Mouse (Mus musculus) embryonic fibroblast, embryonic 13.5 days (primary cell): ENCODE measurements around the gene Nim1k. TPM values are rescaled to one million over a fixed set of nuclear protein-coding genes. Genes with fewer than 3 reads are reported as not detected.

Experiments
- H3K27ac ChIP-seq: 2 replicates; pipeline ENCODE4 v1.5.1; 2012; ENCODE audit warnings: low read length, control low read depth, inconsistent platforms; ENCODE audit not compliant: insufficient read depth
- H3K4me1 ChIP-seq: 2 replicates; pipeline ENCODE4 v1.6.1; 2011; ENCODE audit warnings: low read length; ENCODE audit not compliant: control insufficient read depth, insufficient read depth
- H3K4me3 ChIP-seq: 2 replicates; pipeline ENCODE4 v1.5.1; 2011; ENCODE audit warnings: mild to moderate bottlenecking, control low read depth, low read length; ENCODE audit not compliant: insufficient read depth
- CTCF ChIP-seq: IDR thresholded peaks from 2 replicates; pipeline ENCODE4 v1.5.1; 2011; ENCODE audit warnings: mild to moderate bottlenecking, control low read depth, low read length, moderate library complexity, borderline replicate concordance; ENCODE audit not compliant: insufficient read depth
- POLR2A ChIP-seq: IDR thresholded peaks from 2 replicates; pipeline ENCODE4 v1.6.1; 2011; ENCODE audit warnings: low read depth, mild to moderate bottlenecking, control low read depth, low read length, moderate library complexity
- polyA plus RNA-seq: library from polyadenylated mRNA; stranded (reverse); fragments of >200 nt; gene quantifications from 2 replicates; pipeline ENCODE4 v1.2.4, GENCODE M21; 2011; ENCODE audit warnings: low read depth; ENCODE audit not compliant: missing spikeins, insufficient read length

Nim1k gene
- polyA plus RNA-seq, result 1.3 and 1.9 TPM in 2 replicates

DNA sequence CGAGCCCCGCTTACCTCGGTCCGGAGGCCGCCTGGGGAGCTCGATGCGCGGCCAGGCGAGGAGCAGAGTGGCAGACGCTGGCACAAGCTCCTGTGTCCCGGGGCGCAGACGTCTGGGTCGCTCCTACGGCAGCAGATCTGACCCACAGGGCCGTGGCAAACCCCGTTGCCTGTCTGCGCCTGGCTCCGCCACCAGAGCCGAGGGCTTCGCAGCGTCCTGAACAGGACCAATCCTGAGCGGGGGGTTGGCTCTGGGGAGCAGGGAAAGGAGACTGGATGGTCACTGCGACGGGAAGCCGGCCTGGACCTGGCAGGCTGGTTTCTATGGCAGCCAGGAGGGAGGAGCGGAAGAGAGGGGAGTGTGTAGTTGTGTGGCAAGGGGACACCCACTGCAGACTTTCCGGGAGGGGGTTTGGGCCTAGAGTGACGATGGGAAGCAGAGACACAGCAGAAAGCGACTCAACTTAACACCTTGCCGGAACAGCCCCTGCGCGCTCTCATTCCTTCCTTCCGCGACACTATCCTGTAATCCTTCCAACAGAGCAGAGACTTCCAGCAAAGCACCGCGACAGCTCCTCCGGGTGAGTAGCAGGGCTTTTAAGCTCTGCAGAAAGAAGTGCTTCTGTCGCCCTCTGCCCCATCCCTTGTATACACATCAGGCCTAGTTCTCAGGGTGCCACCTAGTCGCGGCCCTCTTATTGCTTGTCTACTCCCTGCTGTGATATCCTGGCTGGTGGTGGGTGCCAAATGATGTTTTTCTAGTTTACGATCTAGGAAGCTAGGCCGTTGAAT is at the start of gene Nim1k:
Gene Nim1k, minus strand, starts transcription at position 202 of the 791 bp plus-strand sequence.
- no peaks in the 10 kb centered on the region for H3K4me1 ChIP-seq
- H3K4me3 ChIP-seq, result peak within 1 kb of the TSS; percentile 44
- H3K27ac ChIP-seq, result no peak within 1 kb of the TSS
- peak; percentile 80 for TF ChIP-seq POLR2A
- TF ChIP-seq CTCF, result no peak

DNA sequence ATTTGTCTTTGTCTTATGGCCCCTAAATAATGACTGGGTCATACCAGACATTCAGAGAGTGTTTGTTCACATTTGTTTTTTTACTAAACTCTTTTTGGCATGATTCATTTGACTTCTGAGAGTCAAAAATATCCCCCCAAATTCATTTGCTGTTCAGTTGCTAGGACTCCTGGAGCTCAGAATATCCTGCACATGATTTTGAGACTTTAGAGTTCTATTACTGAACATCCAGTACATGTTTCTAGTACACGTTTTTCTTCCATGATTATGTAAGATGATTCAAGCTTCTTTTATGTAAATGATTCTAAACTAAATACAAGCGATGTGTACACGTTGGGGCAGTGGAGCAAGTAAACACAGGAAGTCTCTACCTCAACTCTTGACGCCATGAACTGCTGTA is 42.0 kb upstream of the Nim1k start:
- no peaks in the 10 kb centered on the region for H3K4me1 ChIP-seq
- H3K27ac ChIP-seq, result no peak overlapping the region
- TF ChIP-seq CTCF, result no peak
- TF ChIP-seq POLR2A, result no peak
- H3K4me3 ChIP-seq, result no peak overlapping the region

DNA sequence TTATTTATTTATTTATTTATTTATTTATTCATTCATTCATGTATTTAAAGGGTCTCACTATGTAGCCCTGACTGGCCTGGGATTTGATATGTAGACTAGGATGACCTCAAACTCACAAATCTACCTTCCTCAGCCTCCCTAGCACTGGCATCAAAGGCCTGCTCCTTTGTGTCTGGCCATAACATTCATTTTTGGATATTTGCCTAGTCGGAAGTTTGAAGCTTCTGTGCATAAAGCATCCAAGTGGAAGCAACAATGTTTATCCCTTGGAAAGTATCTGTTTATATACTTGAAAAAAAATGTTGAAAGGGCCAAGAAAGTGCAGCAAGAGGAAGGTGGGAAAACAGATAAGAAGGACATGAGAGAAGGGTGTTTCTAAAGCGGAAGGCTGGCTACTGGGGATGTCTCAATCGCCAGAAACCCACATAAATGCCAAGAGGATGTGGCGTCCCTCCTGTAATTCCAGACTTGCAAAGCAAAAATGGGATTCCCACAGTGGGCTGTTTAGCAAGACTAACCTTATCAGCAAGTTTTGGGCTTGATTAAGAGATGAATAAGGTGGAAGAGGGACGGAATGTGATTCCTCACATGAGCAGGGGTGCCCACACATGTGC is 37.2 kb upstream of the Nim1k start:
- no peak for TF ChIP-seq CTCF
- H3K4me1 ChIP-seq, result no peaks in the 10 kb centered on the region
- H3K27ac ChIP-seq, result no peak overlapping the region

DNA sequence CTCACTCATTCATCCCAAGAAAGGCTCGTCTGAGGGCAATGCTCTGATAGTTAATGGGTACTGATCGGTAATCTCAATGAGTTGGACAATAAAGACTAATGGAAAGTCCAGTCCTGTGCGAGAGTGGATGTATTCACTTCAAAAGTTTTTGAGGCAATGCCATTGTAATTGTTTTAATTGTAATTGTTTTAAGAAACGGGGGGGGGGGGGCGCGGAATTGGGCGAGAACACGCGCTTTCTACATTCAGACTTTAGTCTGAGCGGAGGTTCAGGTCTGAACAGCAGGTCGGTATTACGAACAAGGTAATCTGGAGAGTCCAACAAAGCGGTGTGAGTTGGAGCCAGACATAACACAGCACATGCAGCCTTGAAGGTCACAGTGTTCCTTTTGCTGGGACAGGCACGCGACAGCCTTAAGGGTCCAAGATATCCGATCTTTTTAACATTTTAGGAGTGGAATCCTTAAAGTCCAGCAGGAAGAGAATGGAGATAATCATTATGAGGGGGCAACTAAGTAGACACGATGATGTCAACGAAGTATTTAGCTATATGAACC is 36.0 kb upstream of the Nim1k start:
- TF ChIP-seq CTCF, result no peak
- TF ChIP-seq POLR2A, result no peak
- no peaks in the 10 kb centered on the region for H3K4me1 ChIP-seq
- peak overlapping the region; percentile 54 for H3K27ac ChIP-seq
- peak overlapping the region; percentile 55 for H3K4me3 ChIP-seq

More for the DNA sequence above, 37.2 kb upstream of the Nim1k start:
- no peak overlapping the region for H3K4me3 ChIP-seq

DNA sequence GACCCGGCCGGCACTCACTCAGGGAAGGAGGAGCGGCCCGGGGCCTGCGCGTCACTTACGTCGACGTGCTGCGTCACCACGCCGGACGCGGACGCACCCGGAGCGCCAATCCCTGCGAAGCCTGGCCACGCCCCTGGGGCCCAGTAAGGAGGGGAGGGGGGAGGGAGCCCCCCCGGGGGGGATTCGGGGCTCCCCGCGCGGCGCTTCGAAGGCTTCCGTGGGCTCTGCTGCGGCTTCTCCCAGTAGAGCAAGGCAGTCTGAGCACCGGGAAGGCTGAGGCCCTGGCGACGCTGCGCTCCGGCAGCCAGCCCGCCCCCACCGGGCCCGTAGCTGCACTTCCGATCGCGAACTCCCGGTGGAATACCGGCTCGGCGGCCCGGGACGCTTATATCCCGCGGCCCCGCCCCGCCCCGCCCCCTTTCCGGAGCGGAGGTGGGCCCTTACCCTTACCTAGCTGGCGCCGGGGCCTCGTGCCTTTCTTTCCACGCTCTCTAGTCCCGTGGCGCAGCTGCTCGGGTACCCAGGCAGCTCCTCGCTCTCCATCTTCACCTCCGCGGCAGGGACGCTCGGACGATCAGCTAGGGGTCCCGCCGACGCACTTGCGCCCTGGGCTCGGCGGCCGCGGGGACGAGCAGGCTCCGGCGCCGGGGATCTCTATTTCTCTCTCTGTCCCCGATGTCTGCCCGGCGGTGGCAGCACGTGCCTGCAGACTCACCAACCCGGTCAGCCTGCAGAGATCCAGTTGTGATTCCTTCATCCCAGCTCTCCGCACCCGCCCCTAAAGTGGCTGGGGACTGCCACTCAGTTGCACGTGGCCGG is 35.3 kb upstream of the Nim1k start, which contains the start of gene Zfp131:
Gene Zfp131, minus strand, starts transcription at position 129 of the 819 bp plus-strand sequence.
- Histone ChIP-seq H3K27ac (peak within 1 kb of the TSS; percentile 90), H3K4me1 (no peaks in the 10 kb centered on the region), H3K4me3 (peak within 1 kb of the TSS; percentile 82)
- TF ChIP-seq CTCF, result no peak
- TF ChIP-seq POLR2A, result peak; percentile 76; the same call in 1 of the 2 replicates

DNA sequence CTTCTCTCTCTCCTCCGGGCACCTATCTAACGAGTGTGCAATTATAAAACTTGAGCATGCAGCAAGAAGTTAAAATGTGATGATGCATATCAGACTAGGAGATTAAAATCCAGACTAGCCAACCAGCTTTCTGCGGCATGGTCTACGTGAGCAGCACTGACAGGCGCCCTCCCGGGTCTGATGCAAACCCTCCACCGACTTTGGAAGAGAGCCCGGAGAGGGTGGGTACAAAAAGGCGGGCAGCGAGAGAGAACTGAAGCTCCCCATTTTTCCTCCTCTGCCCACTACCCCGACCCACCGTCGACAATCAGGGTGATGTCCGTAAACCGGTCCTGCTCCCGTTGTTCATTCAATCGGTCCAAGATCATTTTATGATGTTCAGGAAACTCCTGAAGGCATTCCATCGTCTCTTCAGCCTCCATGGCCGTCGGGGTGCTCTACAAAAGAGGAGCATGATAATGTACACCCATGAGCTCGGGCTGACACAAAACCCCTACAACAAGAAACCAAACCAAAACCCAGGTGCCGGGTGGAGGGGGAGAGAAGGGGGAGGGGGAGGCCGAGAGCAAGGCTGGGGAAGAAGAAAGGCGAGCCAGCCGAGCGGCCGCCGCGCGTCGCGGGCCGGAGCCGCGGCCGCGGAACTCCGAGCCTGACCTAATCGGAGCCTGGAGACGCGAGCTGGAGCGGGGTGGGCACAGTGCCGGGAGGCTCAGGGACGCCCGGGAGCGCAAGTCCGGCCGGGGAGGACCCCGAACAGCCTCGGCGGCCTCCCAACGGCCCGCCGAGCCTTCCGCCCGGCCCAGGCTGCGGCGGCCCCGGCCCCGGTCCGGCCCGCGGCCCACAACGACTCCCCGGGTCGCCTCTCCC is 34.4 kb upstream of the Nim1k start:
- H3K27ac ChIP-seq, result peak overlapping the region; percentile 85
- H3K4me3 ChIP-seq, result peak overlapping the region; percentile 82
- no peaks in the 10 kb centered on the region for H3K4me1 ChIP-seq
- TF ChIP-seq POLR2A (peak; percentile 71), CTCF (no peak)

DNA sequence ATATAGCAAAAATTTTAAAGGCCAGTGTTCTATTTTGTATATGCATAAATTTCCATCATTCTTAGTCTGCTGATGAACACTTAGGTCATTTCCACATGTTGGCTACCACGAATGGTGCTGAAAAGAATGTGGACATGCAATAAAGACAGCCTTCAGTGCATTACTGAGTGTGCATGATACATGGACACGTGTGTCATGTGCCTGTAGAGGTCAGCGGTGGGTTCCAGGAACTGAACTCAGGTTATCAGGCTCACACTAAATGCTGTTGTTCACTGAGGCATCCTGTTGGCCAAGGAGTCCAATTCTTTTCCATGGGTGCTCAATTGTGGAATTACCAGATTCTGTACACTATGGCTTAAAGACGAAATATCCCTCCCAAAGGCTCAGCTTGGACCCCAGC is 27.9 kb upstream of the Nim1k start:
- no peak overlapping the region for H3K4me3 ChIP-seq
- TF ChIP-seq CTCF (no peak; the same call in 1 of the 2 replicates), POLR2A (no peak)
- no peak overlapping the region for H3K27ac ChIP-seq
- H3K4me1 ChIP-seq, result no peaks in the 10 kb centered on the region

DNA sequence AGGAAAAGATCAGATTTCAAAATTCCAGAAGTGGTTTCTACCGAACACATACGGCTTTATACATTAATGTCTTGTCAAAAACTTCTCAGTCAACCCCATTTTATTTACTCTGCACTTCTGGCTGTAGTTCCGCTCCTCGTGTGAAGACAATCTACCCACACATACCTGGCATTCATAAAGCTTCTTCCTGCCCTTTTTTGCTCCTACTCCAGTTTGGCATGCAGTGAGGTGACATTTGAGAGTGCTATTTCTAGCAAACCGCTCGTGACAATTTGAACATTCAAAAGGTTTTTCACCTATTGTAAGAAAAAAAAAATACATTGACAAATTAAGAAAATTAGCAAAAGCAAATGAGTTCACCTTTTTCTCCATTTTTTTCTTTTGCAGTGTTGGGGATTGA is 12.9 kb upstream of the Nim1k start:
- no peak overlapping the region for H3K4me3 ChIP-seq
- TF ChIP-seq POLR2A, result no peak
- TF ChIP-seq CTCF, result no peak

More for the DNA sequence above, 12.9 kb upstream of the Nim1k start:
- Histone ChIP-seq H3K27ac (no peak overlapping the region), H3K4me1 (no peaks in the 10 kb centered on the region; the same call in 1 of the 2 replicates)
